Mouse (Mus musculus): Measurements from ENCODE around the gene Rhox4e.
"Not testable (repeated sequence)": the region's sequence is repeated elsewhere in the genome, so short reads cannot be mapped to it uniquely, and the experiment has no call there.

Rhox4e gene

GRCm38 (mm10) chrX:37557112-37557511 is at the start of gene Rhox4e:
Rhox4e (plus strand) TSS chrX:37557412.
- not testable (repeated sequence) for DNase-seq (ENCODE audit: low spot score)

- DNase-seq (ENCODE audit: low spot score): not testable (repeated sequence)
Observed at GRCm38 (mm10) chrX:37514059-37514458, 43.2 kb upstream of the Rhox4e start, which contains the start of gene Rhox4d. Rhox4d (plus strand) TSS chrX:37514359.

- not testable (repeated sequence) for DNase-seq (ENCODE audit: low spot score)
Observed at GRCm38 (mm10) chrX:37530152-37530551, 27.1 kb upstream of the Rhox4e start, which contains the start of gene Rhox2e. Rhox2e (plus strand) TSS chrX:37530452.

- not testable (repeated sequence) for DNase-seq (ENCODE audit: low spot score)
Observed at GRCm38 (mm10) chrX:37541719-37542118, 15.5 kb upstream of the Rhox4e start, which contains the start of gene Rhox3e. Rhox3e (plus strand) TSS chrX:37542019.

- DNase-seq (ENCODE audit: low spot score): not testable (repeated sequence)
Observed at GRCm38 (mm10) chrX:37571105-37571504, 13.9 kb downstream of the Rhox4e start, which contains the start of gene Rhox2f. Rhox2f (plus strand) TSS chrX:37571405.

- not testable (repeated sequence) for DNase-seq (ENCODE audit: low spot score)
Observed at GRCm38 (mm10) chrX:37572638-37573037, 15.4 kb downstream of the Rhox4e start.

- not testable (repeated sequence) for DNase-seq (ENCODE audit: low spot score)
Observed at GRCm38 (mm10) chrX:37580692-37581091, 23.5 kb downstream of the Rhox4e start, which contains the start of gene Rhox3f. Rhox3f (plus strand) TSS chrX:37580992.

GRCm38 (mm10) chrX:37607604-37608003 is 50.4 kb downstream of the Rhox4e start, which contains the start of gene Rhox4f:
Rhox4f (minus strand) TSS chrX:37607704.
- not testable (repeated sequence) for DNase-seq (ENCODE audit: low spot score)
